ENCODE assay signal across 29 mouse cellular contexts in genomic region chr8:9008006-9008780, GRCm38 (mm10).
DNase-seq lines count a peak whose midpoint lies in the region; ATAC-seq and TF ChIP-seq lines count a peak whose summit lies in the region.
"Had no signal": no experiment of that assay in that cellular context is flagged by ENCODE, and none has a peak within 500 bp of the region (broad histone marks: within the 10 kb centered on the region; RNA-seq: fewer than 3 reads in every experiment).

No protein-coding gene starts in this region.

- intact Hi-C loops in heart, postnatal 14 days (cut with DNase I), result no loop called here

- 49% methylated on average over 11 of the region's 11 CpGs for WGBS in heart, embryonic 12.5 days
- 47% methylated on average over 11 of the region's 11 CpGs for WGBS in liver, adult 2 months
- 56% methylated on average over 11 of the region's 11 CpGs for WGBS in liver, embryonic 11.5 days
- WGBS in stomach, embryonic 14.5 days, result 66% methylated on average over 11 of the region's 11 CpGs
- 64% methylated on average over 11 of the region's 11 CpGs for WGBS in stomach, postnatal 0 days

- TF ChIP-seq POLR2A in liver, adult 2 months (IDR thresholded peaks at IDR 0.05; ENCODE audit: extremely low read depth, insufficient read depth, low read length), result no peak

- no peaks in the 10 kb centered on the region for H3K27me3 ChIP-seq in heart, embryonic 12.5 days (replicated peaks)
- H3K27me3 ChIP-seq in liver, adult 2 months (ENCODE audit: control insufficient read depth, insufficient read depth, low read length), result no peaks in the 10 kb centered on the region
- H3K27me3 ChIP-seq in liver, embryonic 11.5 days (replicated peaks; ENCODE audit: control insufficient read depth, insufficient read depth, low read length), result no peaks in the 10 kb centered on the region
- H3K27me3 ChIP-seq in stomach, embryonic 14.5 days (ENCODE audit: control insufficient read depth, insufficient read depth, low read length), result no peaks in the 10 kb centered on the region
- no peaks in the 10 kb centered on the region for H3K27me3 ChIP-seq in stomach, postnatal 0 days (ENCODE audit: control insufficient read depth, insufficient read depth, low read length)
- H3K27me3 ChIP-seq: embryonic facial prominence, embryonic 13.5 days; forebrain, embryonic 15.5 days; limb, embryonic 13.5 days had no signal

- no peak overlapping the region for H3K4me2 ChIP-seq in heart, embryonic 12.5 days
- no peak overlapping the region for H3K4me2 ChIP-seq in liver, embryonic 11.5 days
- no peak overlapping the region for H3K4me2 ChIP-seq in stomach, embryonic 14.5 days (replicated peaks; ENCODE audit: low read depth, low read length)
- H3K4me2 ChIP-seq in stomach, postnatal 0 days (replicated peaks; ENCODE audit: low read depth), result no peak overlapping the region
- H3K4me2 ChIP-seq: embryonic facial prominence, embryonic 13.5 days; forebrain, embryonic 15.5 days; hindbrain, embryonic 14.5 days; limb, embryonic 13.5 days; lung, embryonic 14.5 days had no signal

- H3K9me3 ChIP-seq in heart, embryonic 12.5 days (replicated peaks), result peaks cover 8% of the 10 kb centered on the region
- no peaks in the 10 kb centered on the region for H3K9me3 ChIP-seq in liver, embryonic 11.5 days (ENCODE audit: control insufficient read depth, low read length)
- H3K9me3 ChIP-seq in stomach, embryonic 14.5 days (ENCODE audit: control insufficient read depth, low read depth, low read length), result no peaks in the 10 kb centered on the region
- H3K9me3 ChIP-seq in stomach, postnatal 0 days (ENCODE audit: control insufficient read depth, low read length), result no peaks in the 10 kb centered on the region
- H3K9me3 ChIP-seq: embryonic facial prominence, embryonic 13.5 days; forebrain, embryonic 10.5 days; forebrain, embryonic 15.5 days; limb, embryonic 13.5 days had no signal

- H3K36me3 ChIP-seq in heart, embryonic 12.5 days, result no peaks in the 10 kb centered on the region
- H3K36me3 ChIP-seq in liver, adult 2 months (ENCODE audit: control insufficient read depth, insufficient read depth, low read length), result no peaks in the 10 kb centered on the region
- H3K36me3 ChIP-seq in liver, embryonic 11.5 days (ENCODE audit: control insufficient read depth, insufficient read depth, low read length), result no peaks in the 10 kb centered on the region
- H3K36me3 ChIP-seq in stomach, embryonic 14.5 days (ENCODE audit: control insufficient read depth, insufficient read depth, low read length), result no peaks in the 10 kb centered on the region
- H3K36me3 ChIP-seq in stomach, postnatal 0 days (ENCODE audit: control insufficient read depth, insufficient read depth, low read length), result no peaks in the 10 kb centered on the region
- H3K36me3 ChIP-seq: embryonic facial prominence, embryonic 13.5 days; forebrain, embryonic 10.5 days; forebrain, embryonic 15.5 days; limb, embryonic 13.5 days had no signal

- TF ChIP-seq EP300 in stomach, postnatal 0 days (optimal IDR thresholded peaks at IDR 0.05), result no peak

- ATAC-seq in heart, embryonic 12.5 days (ENCODE audit: insufficient number of reproducible peaks, low FRiP score), result peak; percentile 55
- ATAC-seq in liver, embryonic 11.5 days (replicated peaks; ENCODE audit: low FRiP score), result no peak
- ATAC-seq in stomach, embryonic 14.5 days (ENCODE audit: insufficient number of reproducible peaks, insufficient read depth, low FRiP score, low read depth), result 0 out of 2 replicates have a peak, but pooled peaks have one; percentile 58
- no peak for ATAC-seq in stomach, postnatal 0 days (ENCODE audit: low FRiP score, low TSS enrichment)
- ATAC-seq: forebrain, embryonic 15.5 days; intestine, postnatal 0 days had no signal

- TF ChIP-seq CTCF in liver, adult 2 months (IDR thresholded peaks at IDR 0.05; ENCODE audit: low read depth, low read length), result no peak
- no peak for TF ChIP-seq CTCF in stomach, postnatal 0 days (IDR thresholded peaks at IDR 0.05; ENCODE audit: low read depth)

- H3K9ac ChIP-seq in heart, embryonic 12.5 days, result no peak overlapping the region
- no peak overlapping the region for H3K9ac ChIP-seq in liver, adult 2 months (ENCODE audit: low read depth, low read length)
- no peak overlapping the region for H3K9ac ChIP-seq in liver, embryonic 11.5 days (ENCODE audit: low read depth, low read length)
- no peak overlapping the region for H3K9ac ChIP-seq in stomach, embryonic 14.5 days (replicated peaks; ENCODE audit: low read depth, low read length)
- H3K9ac ChIP-seq in stomach, postnatal 0 days (ENCODE audit: low read length), result no peak overlapping the region
- H3K9ac ChIP-seq: embryonic facial prominence, embryonic 13.5 days; forebrain, embryonic 15.5 days; hindbrain, embryonic 14.5 days; limb, embryonic 13.5 days; liver, embryonic 14.5 days; lung, embryonic 14.5 days had no signal

- peak overlapping the region; percentile 47; the same call in 1 of the 2 replicates for H3K27ac ChIP-seq in heart, embryonic 12.5 days (ENCODE audit: poor library complexity, severe bottlenecking)
- no peak overlapping the region for H3K27ac ChIP-seq in liver, adult 2 months (replicated peaks; ENCODE audit: insufficient read depth, low read depth, low read length)
- no peak overlapping the region for H3K27ac ChIP-seq in liver, embryonic 11.5 days (ENCODE audit: low read depth, low read length)
- no peak overlapping the region for H3K27ac ChIP-seq in stomach, embryonic 14.5 days (ENCODE audit: low read length)
- no peak overlapping the region for H3K27ac ChIP-seq in stomach, postnatal 0 days (replicated peaks)
- H3K27ac ChIP-seq: embryonic facial prominence, embryonic 13.5 days; forebrain, embryonic 10.5 days; forebrain, embryonic 15.5 days; heart, adult 2 months; hindbrain, embryonic 14.5 days; left cerebral cortex, adult 2 months; limb, embryonic 13.5 days; liver, embryonic 14.5 days had no signal

- no peaks in the 10 kb centered on the region for H3K79me2 ChIP-seq in liver, adult 2 months (ENCODE audit: control insufficient read depth, insufficient read depth, low read length)

- H3K4me1 ChIP-seq in heart, embryonic 12.5 days (replicated peaks), result peaks cover 7% of the 10 kb centered on the region; the same call in 1 of the 2 replicates
- H3K4me1 ChIP-seq in liver, adult 2 months (ENCODE audit: control insufficient read depth, insufficient read depth, low read length), result peaks cover 7% of the 10 kb centered on the region; the same call in 1 of the 2 replicates
- no peaks in the 10 kb centered on the region for H3K4me1 ChIP-seq in liver, embryonic 11.5 days (replicated peaks; ENCODE audit: control insufficient read depth, insufficient read depth, low read length)
- no peaks in the 10 kb centered on the region for H3K4me1 ChIP-seq in stomach, embryonic 14.5 days (ENCODE audit: control insufficient read depth, insufficient read depth, low read length)
- H3K4me1 ChIP-seq in stomach, postnatal 0 days (replicated peaks; ENCODE audit: control insufficient read depth, insufficient read depth), result no peaks in the 10 kb centered on the region
- H3K4me1 ChIP-seq: embryonic facial prominence, embryonic 13.5 days; forebrain, embryonic 15.5 days; limb, embryonic 13.5 days had no signal

- no peak overlapping the region for H3K4me3 ChIP-seq in heart, embryonic 12.5 days
- H3K4me3 ChIP-seq in liver, adult 2 months (ENCODE audit: insufficient read depth, low read depth, low read length), result no peak overlapping the region
- no peak overlapping the region for H3K4me3 ChIP-seq in liver, embryonic 11.5 days (ENCODE audit: low read depth, low read length)
- no peak overlapping the region for H3K4me3 ChIP-seq in stomach, embryonic 14.5 days (ENCODE audit: low read depth, low read length)
- H3K4me3 ChIP-seq in stomach, postnatal 0 days (ENCODE audit: low read depth, low read length), result no peak overlapping the region
- H3K4me3 ChIP-seq: embryonic facial prominence, embryonic 13.5 days; forebrain, embryonic 10.5 days; forebrain, embryonic 15.5 days; heart, adult 2 months; left cerebral cortex, adult 2 months; limb, embryonic 13.5 days had no signal

- DNase-seq in heart, postnatal 14 days, result no peak
- DNase-seq in liver, adult 2 months (ENCODE audit: extremely low read depth, low read depth, low spot score), result peak; percentile 54
- no peak for DNase-seq in liver, embryonic 11.5 days (ENCODE audit: low spot score)
- DNase-seq in stomach, postnatal 0 days (ENCODE audit: low spot score), result no peak
- no peak for DNase-seq in neural tube, embryonic 10.5 days (ENCODE audit: extremely low spot score, low spot score)
- DNase-seq: adrenal gland, postnatal 14 days; cerebellum, adult 11 months; cerebellum, adult 9-10 months; cerebellum, postnatal 36 days; embryo, embryonic 11 days; gastrocnemius, postnatal 25 days; heart, adult 2 months; heart, postnatal 36 days; kidney, adult 9 months; kidney, postnatal 14 days; lung, embryonic 14.5 days; lung, postnatal 14 days; thymus, adult 2 months; thymus, postnatal 36 days had no signal

Comparison
In these comparisons a context has a peak if more than half of its experiments do, and no peak if none do; other contexts are left out.
1. ATAC-seq: peak in heart, embryonic 12.5 days (single experiment) and stomach, embryonic 14.5 days (single experiment); none in liver, embryonic 11.5 days (single experiment) and stomach, postnatal 0 days (single experiment).